Mouse (Mus musculus): Measurements from ENCODE around the gene Mecom. TPM values are rescaled to one million over a fixed set of nuclear protein-coding genes. Genes with fewer than 3 reads are reported as not detected.

The Mecom gene
- polyA plus RNA-seq, 1 experiment, result 7.3 TPM

DNA sequence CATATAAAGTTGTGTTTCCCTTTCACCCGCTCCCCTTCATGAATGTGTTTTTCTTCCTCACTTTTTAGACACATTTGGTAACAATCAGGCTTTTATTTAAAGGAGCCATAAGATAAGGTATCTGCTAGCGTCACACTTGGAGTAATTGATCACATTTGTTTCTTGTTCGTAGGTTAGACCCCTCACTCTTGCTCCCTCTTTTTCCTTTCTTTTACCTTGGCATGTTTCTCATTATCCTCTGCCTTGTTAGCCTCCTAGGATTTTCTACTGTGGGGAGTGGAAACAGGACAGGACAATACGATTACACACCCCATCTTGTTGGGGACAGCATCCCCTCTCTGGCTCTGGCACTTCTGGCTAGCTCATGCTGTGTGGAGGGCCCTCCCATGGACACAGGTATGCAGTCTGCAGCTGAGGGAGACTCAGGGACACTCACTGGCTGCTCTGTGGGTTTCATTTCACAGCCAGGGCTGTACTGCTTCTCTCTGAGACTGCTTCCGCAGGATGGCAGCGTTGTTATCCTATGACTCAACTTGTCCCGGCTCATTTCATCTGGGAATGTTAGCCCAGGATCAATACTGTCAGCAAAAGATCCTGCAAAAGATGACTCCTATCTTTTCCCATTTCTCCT, 334.2 kb downstream of the Mecom start:
- no peak for TF ChIP-seq CTCF (IDR thresholded peaks at IDR 0.05; ENCODE audit: borderline replicate concordance, extremely low read depth, insufficient read depth, insufficient read length)
- no peak for TF ChIP-seq POLR2A (IDR thresholded peaks at IDR 0.05; ENCODE audit: borderline replicate concordance, extremely low read depth, insufficient read depth, insufficient read length, poor library complexity, severe bottlenecking)
- DNase-seq (ENCODE audit: low read depth), result no peak

DNA sequence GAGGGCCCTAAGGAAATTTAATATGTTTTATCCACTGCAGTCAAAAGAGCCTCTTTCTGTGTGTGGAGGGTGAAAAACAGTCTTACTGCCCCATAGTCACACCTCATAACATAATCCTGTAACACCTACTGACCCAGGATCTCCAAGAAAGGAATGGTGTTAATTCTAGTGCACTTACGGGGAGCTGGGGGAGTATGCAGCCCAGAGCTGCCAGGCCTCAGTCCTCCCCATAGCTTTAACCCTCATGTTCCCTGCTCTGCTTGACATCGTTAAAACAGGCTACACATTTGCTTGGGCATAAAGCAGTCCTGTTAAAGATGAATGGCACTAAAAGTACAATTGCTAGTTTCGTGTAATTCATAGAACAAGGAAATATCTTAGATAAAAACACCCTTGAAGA, 335.0 kb downstream of the Mecom start:
- no peak for TF ChIP-seq POLR2A (IDR thresholded peaks at IDR 0.05; ENCODE audit: borderline replicate concordance, extremely low read depth, insufficient read depth, insufficient read length, poor library complexity, severe bottlenecking)

GRCm38 (mm10) chr3:30209131-30209530, 338.7 kb downstream of the Mecom start:
- DNase-seq (ENCODE audit: low read depth), result no peak
- no peak for TF ChIP-seq CTCF (IDR thresholded peaks at IDR 0.05; ENCODE audit: borderline replicate concordance, extremely low read depth, insufficient read depth, insufficient read length)
- TF ChIP-seq POLR2A (IDR thresholded peaks at IDR 0.05; ENCODE audit: borderline replicate concordance, extremely low read depth, insufficient read depth, insufficient read length, poor library complexity, severe bottlenecking), result no peak

More for the DNA sequence above, 335.0 kb downstream of the Mecom start:
- no peak for DNase-seq (ENCODE audit: low read depth)

DNA sequence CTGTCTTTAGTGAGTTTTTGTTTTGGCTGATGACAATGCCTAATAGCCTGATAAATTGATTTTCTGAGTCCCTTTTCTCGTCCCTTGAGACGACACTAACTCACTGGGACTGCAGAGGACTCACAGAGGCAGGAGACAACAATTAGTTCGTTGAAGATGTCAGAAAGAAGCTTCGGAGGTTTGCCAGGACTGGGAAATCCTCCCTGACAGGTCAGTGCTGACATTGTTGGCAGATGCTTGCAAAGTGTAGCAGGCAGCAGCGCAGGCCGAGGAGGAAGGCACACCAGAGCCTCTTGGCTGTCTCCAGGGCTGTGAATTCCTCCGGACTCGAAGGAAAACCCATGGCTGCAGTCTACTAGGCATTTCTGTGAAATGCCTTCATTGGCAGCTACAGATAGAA, 339.9 kb downstream of the Mecom start:
- TF ChIP-seq CTCF (IDR thresholded peaks at IDR 0.05; ENCODE audit: borderline replicate concordance, extremely low read depth, insufficient read depth, insufficient read length), result no peak
- TF ChIP-seq POLR2A (IDR thresholded peaks at IDR 0.05; ENCODE audit: borderline replicate concordance, extremely low read depth, insufficient read depth, insufficient read length, poor library complexity, severe bottlenecking), result no peak

DNA sequence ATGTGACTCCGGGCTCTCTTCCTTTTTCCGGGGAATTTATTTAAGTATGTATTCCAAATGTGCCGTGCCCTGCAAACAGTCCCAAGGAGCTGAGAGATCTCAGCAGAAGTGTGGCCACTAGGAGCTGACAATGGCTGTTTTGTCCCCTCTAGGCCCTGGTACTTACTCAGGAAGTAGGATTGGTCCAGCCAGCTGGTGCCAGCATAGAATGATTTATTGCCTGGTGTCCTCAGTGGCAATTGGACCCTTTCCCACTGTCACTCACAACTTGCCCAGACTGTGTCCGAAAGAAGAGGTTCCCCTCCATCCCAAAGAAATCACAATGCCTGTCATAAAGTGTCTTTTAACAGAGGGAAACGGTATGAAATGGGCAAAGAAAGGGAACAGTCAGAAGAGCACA, 340.4 kb downstream of the Mecom start:
- TF ChIP-seq CTCF (IDR thresholded peaks at IDR 0.05; ENCODE audit: borderline replicate concordance, extremely low read depth, insufficient read depth, insufficient read length) (no peak), POLR2A (IDR thresholded peaks at IDR 0.05; ENCODE audit: borderline replicate concordance, extremely low read depth, insufficient read depth, insufficient read length, poor library complexity, severe bottlenecking) (no peak)
- peak; percentile 65 for DNase-seq (ENCODE audit: low read depth)

More for the DNA sequence above, 339.9 kb downstream of the Mecom start:
- DNase-seq (ENCODE audit: low read depth), result peak; percentile 43

- no peak for TF ChIP-seq CTCF (IDR thresholded peaks at IDR 0.05; ENCODE audit: borderline replicate concordance, extremely low read depth, insufficient read depth, insufficient read length)
- no peak for TF ChIP-seq POLR2A (IDR thresholded peaks at IDR 0.05; ENCODE audit: borderline replicate concordance, extremely low read depth, insufficient read depth, insufficient read length, poor library complexity, severe bottlenecking)
- DNase-seq (ENCODE audit: low read depth), result no peak
These were observed 341.7 kb downstream of the Mecom start for GRCm38 (mm10) chr3:30206123-30206522.

DNA sequence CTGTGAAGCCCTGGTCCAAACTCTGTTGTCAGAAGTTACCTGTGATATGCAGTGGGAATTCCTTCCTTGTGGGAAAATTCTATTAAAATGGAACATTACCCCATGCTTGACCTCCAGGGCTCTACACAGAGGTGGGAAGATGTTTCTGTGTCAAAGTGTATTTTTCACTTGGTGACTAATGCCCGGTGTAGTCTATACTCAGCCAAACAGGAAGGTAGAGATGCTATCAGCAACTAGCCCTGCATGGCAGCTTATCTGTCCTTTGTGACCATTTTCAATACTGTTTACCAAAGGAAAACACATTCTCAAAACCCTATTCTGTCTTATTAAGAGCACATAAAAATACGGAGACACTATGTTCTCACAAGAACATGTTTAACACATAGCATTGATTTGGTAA, 344.0 kb downstream of the Mecom start:
- no peak for DNase-seq (ENCODE audit: low read depth)
- TF ChIP-seq CTCF (IDR thresholded peaks at IDR 0.05; ENCODE audit: borderline replicate concordance, extremely low read depth, insufficient read depth, insufficient read length) (no peak), POLR2A (IDR thresholded peaks at IDR 0.05; ENCODE audit: borderline replicate concordance, extremely low read depth, insufficient read depth, insufficient read length, poor library complexity, severe bottlenecking) (no peak)

- no peak for DNase-seq (ENCODE audit: low read depth)
- TF ChIP-seq POLR2A (IDR thresholded peaks at IDR 0.05; ENCODE audit: borderline replicate concordance, extremely low read depth, insufficient read depth, insufficient read length, poor library complexity, severe bottlenecking), result no peak
- no peak for TF ChIP-seq CTCF (IDR thresholded peaks at IDR 0.05; ENCODE audit: borderline replicate concordance, extremely low read depth, insufficient read depth, insufficient read length)
These were observed 349.0 kb downstream of the Mecom start for GRCm38 (mm10) chr3:30198854-30199253.

- no peak for DNase-seq (ENCODE audit: low read depth)
- TF ChIP-seq POLR2A (IDR thresholded peaks at IDR 0.05; ENCODE audit: borderline replicate concordance, extremely low read depth, insufficient read depth, insufficient read length, poor library complexity, severe bottlenecking) (no peak), CTCF (IDR thresholded peaks at IDR 0.05; ENCODE audit: borderline replicate concordance, extremely low read depth, insufficient read depth, insufficient read length) (no peak)
These were observed 349.6 kb downstream of the Mecom start for GRCm38 (mm10) chr3:30198227-30198626.

DNA sequence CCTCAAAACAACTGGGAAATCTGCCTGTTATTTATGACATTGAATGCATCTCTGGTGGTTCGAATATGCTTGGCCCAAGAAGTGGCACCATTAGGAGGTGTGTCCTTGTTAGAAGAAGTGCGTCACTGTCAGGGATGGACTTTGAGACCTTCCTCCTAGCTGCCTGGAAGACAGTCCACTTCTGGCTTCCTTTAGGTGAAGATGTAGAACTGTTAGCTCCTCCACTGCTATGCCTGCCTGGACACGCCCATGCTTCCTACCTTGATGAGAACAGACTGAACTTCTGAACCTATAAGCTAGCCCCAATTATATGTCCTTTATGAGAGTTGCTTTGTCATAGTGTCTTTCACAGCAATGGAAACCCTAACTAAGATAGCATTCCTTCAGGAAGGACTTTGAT, 352.6 kb downstream of the Mecom start:
- TF ChIP-seq POLR2A (IDR thresholded peaks at IDR 0.05; ENCODE audit: borderline replicate concordance, extremely low read depth, insufficient read depth, insufficient read length, poor library complexity, severe bottlenecking), result no peak
- TF ChIP-seq CTCF (IDR thresholded peaks at IDR 0.05; ENCODE audit: borderline replicate concordance, extremely low read depth, insufficient read depth, insufficient read length), result no peak
- DNase-seq (ENCODE audit: low read depth), result no peak

DNA sequence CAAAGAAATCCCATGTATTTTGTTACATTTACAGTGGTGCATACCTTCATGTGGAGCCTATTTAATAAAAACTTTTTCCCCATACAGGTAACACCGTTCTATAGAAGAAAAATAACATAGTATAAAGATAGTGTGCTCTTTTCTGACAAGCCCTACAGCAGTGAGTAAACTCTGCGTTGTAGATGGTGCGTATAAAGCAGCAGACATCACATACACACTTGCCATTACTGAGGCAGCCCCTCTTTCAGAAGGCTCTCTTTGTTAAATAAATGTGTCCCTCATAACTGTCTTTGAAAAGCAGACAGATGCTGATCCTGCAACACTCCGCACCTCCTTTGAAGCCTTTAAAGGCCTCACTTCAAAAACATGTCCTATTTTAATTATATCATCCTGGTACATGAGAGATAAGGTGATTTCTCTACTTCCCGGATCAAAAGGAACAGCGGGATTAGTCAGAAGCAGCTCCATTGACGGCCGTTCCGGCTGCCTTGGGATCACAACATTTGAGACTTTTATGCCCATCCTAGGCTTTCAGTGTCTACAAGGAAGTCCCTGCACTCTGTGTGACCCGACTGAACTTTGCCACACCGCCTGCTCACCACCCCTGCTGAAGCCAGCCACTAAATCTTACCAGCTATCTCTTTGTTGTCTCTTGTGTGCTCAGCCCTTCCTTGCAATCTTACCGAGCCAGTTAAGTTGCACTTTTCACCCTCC, 355.4 kb downstream of the Mecom start:
- TF ChIP-seq POLR2A (IDR thresholded peaks at IDR 0.05; ENCODE audit: borderline replicate concordance, extremely low read depth, insufficient read depth, insufficient read length, poor library complexity, severe bottlenecking), result no peak
- TF ChIP-seq CTCF (IDR thresholded peaks at IDR 0.05; ENCODE audit: borderline replicate concordance, extremely low read depth, insufficient read depth, insufficient read length), result no peak
- DNase-seq (ENCODE audit: low read depth), result peak; percentile 50

DNA sequence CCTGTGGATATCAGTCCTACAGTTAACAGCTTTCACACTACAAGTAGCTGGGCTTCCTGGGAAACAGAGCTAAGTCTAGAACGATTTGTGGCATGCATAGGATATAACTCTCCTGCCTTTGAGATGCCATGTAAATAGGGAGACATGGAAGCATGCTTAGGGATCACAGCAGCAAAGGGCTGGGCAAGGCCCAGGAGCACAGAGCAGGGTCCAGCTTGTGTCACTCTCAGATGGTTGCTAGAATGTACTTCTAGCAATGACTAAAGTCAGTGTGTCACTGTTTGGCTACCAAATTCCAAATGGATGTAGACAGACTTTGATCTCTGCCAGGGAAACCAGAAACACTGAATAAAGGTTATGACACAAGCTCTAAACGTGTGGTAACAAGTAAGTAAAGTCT, 358.5 kb downstream of the Mecom start:
- no peak for DNase-seq (ENCODE audit: low read depth)
- TF ChIP-seq POLR2A (IDR thresholded peaks at IDR 0.05; ENCODE audit: borderline replicate concordance, extremely low read depth, insufficient read depth, insufficient read length, poor library complexity, severe bottlenecking) (no peak), CTCF (IDR thresholded peaks at IDR 0.05; ENCODE audit: borderline replicate concordance, extremely low read depth, insufficient read depth, insufficient read length) (no peak)

Measured in brain, embryonic 14.5 days (tissue).